Mouse (Mus musculus) cerebellum, postnatal 14 days (tissue): Measurements from ENCODE around the gene Gzmm.
A peak's percentile ranks its signal among the peaks of the same experiment; 100 is the strongest.

Experiments used
- DNase-seq, 2 experiments: peaks; one replicate each; pipeline ENCODE4 v3.0.0; 2021; ENCODE audit warnings: mixed read lengths in 2 of 2

Gzmm gene

GRCm38 (mm10) chr10:79729357-79729965 lies 40.6 kb downstream of the Gzmm start:
- DNase-seq: peak; percentile 51 to 62

- DNase-seq: peak; percentile 61 to 76
These were observed 43.7 kb downstream of the Gzmm start for GRCm38 (mm10) chr10:79732500-79732899.

- no peak for DNase-seq
These were observed 45.0 kb downstream of the Gzmm start for GRCm38 (mm10) chr10:79733847-79734246.

GRCm38 (mm10) chr10:79735361-79735760 lies 46.5 kb downstream of the Gzmm start:
- DNase-seq: peak in 1 of 2 experiments; percentile 62

GRCm38 (mm10) chr10:79736706-79737105 lies 47.9 kb downstream of the Gzmm start:
- DNase-seq: peak in 1 of 2 experiments; percentile 61

- DNase-seq: peak in 1 of 2 experiments; percentile 72
These were observed 49.4 kb downstream of the Gzmm start for GRCm38 (mm10) chr10:79738259-79738658.

- DNase-seq: no peak
These were observed 50.4 kb downstream of the Gzmm start for GRCm38 (mm10) chr10:79739234-79739633.

- DNase-seq: no peak
These were observed 52.0 kb downstream of the Gzmm start for GRCm38 (mm10) chr10:79740863-79741262.

- DNase-seq: peak; percentile 55 to 60
These were observed 54.3 kb downstream of the Gzmm start for GRCm38 (mm10) chr10:79743161-79743560.

GRCm38 (mm10) chr10:79743650-79744365 lies 55.0 kb downstream of the Gzmm start:
- peak; percentile 75 to 77 for DNase-seq
